Mouse (Mus musculus): ENCODE results near the gene B4galnt1. TPM values are rescaled to one million over a fixed set of nuclear protein-coding genes. Genes with fewer than 3 reads are reported as not detected.

The B4galnt1 gene
- total and polyA plus RNA-seq, 3 experiments = 1.8 to 9.5 (median 2.0) TPM

DNA sequence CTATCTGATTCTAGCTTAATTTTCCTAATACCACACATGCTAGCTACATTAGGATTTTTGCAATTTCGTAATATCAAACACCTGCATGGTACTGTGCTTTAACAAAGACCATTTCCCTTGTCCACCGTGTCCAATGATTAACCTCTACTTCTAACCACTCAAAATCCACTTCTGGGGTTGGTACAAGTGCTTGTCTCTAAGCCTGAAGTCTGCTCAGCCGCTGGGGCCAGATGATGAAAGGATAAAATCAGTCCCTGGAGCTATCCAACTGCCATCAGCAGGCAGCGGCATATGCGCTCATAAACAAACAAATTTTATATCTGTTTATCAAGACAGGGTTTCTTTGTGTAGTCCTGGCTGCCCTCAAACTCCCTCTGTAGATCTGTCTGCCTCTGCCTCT is 39.6 kb downstream of the B4galnt1 start:
- intact Hi-C loops (cut with DNase I) = no loop called here
- no peak overlapping the region for H3K4me3 ChIP-seq
- H3K36me3 ChIP-seq (ENCODE audit: control insufficient read depth, insufficient read depth, low read length) = no peaks in the 10 kb centered on the region
- WGBS = 93% methylated on average over 5 of the region's 5 CpGs
- no peak for DNase-seq
- H3K27me3 ChIP-seq (ENCODE audit: control insufficient read depth, insufficient read depth, low read length) = no peaks in the 10 kb centered on the region
- TF ChIP-seq CTCF (IDR thresholded peaks at IDR 0.05) = no peak
- no peak for TF ChIP-seq EP300 (IDR thresholded peaks at IDR 0.05; ENCODE audit: insufficient read depth, low read depth, low read length)
- TF ChIP-seq POLR2A (IDR thresholded peaks at IDR 0.05; ENCODE audit: insufficient read depth, low read depth, low read length) = no peak
- H3K79me2 ChIP-seq (replicated peaks; ENCODE audit: control insufficient read depth, insufficient read depth, low read length) = no peaks in the 10 kb centered on the region
- no peak overlapping the region for H3K9ac ChIP-seq (ENCODE audit: low read depth, low read length)
- no peak overlapping the region for H3K27ac ChIP-seq
- H3K4me1 ChIP-seq (ENCODE audit: control insufficient read depth, insufficient read depth, low read length) = no peaks in the 10 kb centered on the region

DNA sequence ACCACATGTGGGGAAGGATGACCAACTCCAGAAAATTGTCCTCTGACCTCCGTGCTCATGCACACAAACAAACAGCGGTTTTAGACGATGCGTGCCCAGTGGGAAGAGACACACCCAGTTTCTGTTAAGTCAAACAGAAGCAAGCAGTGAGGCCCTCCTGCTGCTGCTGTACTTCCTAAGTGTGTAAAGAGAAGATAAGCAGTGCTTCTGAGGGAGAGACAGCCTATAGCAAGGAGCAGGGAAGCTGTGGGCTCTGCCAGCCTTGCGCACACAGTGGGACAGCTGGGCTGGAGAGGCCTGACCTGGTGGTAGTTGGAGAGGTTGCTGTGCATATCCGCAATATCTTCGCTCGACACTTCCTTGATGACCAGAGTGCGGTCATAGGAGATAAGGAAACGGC is 40.3 kb downstream of the B4galnt1 start:
- Histone ChIP-seq H3K79me2 (replicated peaks; ENCODE audit: control insufficient read depth, insufficient read depth, low read length) (no peaks in the 10 kb centered on the region; the same call in 1 of the 2 replicates), H3K4me1 (ENCODE audit: control insufficient read depth, insufficient read depth, low read length) (peaks cover under 1% of the 10 kb centered on the region), H3K27me3 (ENCODE audit: control insufficient read depth, insufficient read depth, low read length) (no peaks in the 10 kb centered on the region), H3K4me3 (no peak overlapping the region), H3K27ac (no peak overlapping the region), H3K36me3 (ENCODE audit: control insufficient read depth, insufficient read depth, low read length) (no peaks in the 10 kb centered on the region), H3K9ac (ENCODE audit: low read depth, low read length) (no peak overlapping the region)
- TF ChIP-seq CTCF (IDR thresholded peaks at IDR 0.05) (no peak), EP300 (IDR thresholded peaks at IDR 0.05; ENCODE audit: insufficient read depth, low read depth, low read length) (no peak), POLR2A (IDR thresholded peaks at IDR 0.05; ENCODE audit: insufficient read depth, low read depth, low read length) (no peak)
- 67% methylated on average over 10 of the region's 10 CpGs for WGBS
- no peak for DNase-seq
- intact Hi-C loops (cut with DNase I) = no loop called here

DNA sequence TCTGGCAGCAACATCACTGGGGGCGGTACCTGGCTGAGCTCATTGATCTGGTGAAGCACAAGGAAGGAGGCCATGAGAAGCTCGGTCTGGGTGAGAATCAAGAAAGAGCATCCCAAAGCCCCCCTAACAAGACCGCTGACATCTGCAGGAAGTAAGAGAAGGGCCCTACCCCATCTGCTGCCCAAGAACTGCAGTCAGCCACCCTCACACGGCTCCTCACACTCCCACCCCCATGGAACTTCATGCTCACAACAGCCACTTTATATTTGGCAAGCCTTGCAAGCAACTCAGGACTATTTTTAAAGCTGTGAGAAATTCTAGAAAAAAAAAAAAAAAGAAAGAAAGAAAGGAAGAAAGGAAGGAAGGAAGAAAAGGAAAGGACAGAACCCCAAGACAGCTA is 43.9 kb downstream of the B4galnt1 start:
- TF ChIP-seq POLR2A (IDR thresholded peaks at IDR 0.05; ENCODE audit: insufficient read depth, low read depth, low read length) (no peak), CTCF (IDR thresholded peaks at IDR 0.05) (no peak)
- Histone ChIP-seq H3K4me3 (no peak overlapping the region), H3K36me3 (ENCODE audit: control insufficient read depth, insufficient read depth, low read length) (no peaks in the 10 kb centered on the region), H3K4me1 (ENCODE audit: control insufficient read depth, insufficient read depth, low read length) (peaks cover 4% of the 10 kb centered on the region), H3K79me2 (replicated peaks; ENCODE audit: control insufficient read depth, insufficient read depth, low read length) (no peaks in the 10 kb centered on the region; the same call in 1 of the 2 replicates), H3K27me3 (ENCODE audit: control insufficient read depth, insufficient read depth, low read length) (no peaks in the 10 kb centered on the region), H3K9ac (ENCODE audit: low read depth, low read length) (no peak overlapping the region), H3K27ac (no peak overlapping the region)
- DNase-seq = no peak
- intact Hi-C loops (cut with DNase I) = no loop called here
- 58% methylated on average over 4 of the region's 4 CpGs for WGBS

DNA sequence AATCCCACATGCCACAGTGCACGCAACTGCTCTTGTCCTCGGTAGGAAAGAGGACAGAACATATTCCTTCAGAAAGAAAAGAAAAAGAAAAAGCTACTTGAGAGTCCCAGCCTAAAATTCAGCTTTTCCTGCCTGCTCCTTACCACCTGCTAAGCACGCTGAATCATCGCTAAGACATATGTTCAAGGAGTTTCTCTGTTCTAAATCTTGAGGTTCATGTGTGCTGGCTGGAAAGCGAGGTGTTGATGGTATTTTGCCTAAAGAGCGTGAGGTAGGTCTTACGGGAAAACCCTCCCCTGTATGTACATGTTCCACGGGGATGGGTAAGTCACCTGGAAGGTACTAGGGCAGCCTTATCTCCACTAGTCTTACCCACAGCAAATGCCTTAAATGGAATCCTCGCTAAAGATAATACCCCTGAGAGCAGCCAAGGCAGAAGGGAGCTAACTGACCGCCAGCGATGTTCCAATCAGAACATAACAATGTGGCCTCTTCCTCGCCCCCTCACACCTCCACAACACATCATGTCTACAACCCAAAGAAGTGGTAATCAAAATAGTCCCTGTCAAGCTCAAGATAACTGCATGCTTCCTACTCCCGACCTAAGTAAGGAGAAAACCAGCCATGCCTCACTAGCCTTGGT is 45.0 kb downstream of the B4galnt1 start:
- Histone ChIP-seq H3K27ac (no peak overlapping the region), H3K9ac (ENCODE audit: low read depth, low read length) (peak overlapping the region; percentile 10; the same call in 1 of the 2 replicates), H3K4me3 (no peak overlapping the region; the same call in 1 of the 2 replicates), H3K36me3 (ENCODE audit: control insufficient read depth, insufficient read depth, low read length) (no peaks in the 10 kb centered on the region), H3K27me3 (ENCODE audit: control insufficient read depth, insufficient read depth, low read length) (no peaks in the 10 kb centered on the region), H3K4me1 (ENCODE audit: control insufficient read depth, insufficient read depth, low read length) (peaks cover 4% of the 10 kb centered on the region), H3K79me2 (replicated peaks; ENCODE audit: control insufficient read depth, insufficient read depth, low read length) (no peaks in the 10 kb centered on the region; the same call in 1 of the 2 replicates)
- TF ChIP-seq POLR2A (IDR thresholded peaks at IDR 0.05; ENCODE audit: insufficient read depth, low read depth, low read length) (no peak), EP300 (IDR thresholded peaks at IDR 0.05; ENCODE audit: insufficient read depth, low read depth, low read length) (no peak), CTCF (IDR thresholded peaks at IDR 0.05) (no peak)
- intact Hi-C loops (cut with DNase I) = loop anchor here (5.0 kb wide), 1 partner anchor 33 kb away; no protein-coding TSS in a partner anchor
- WGBS = 80% methylated on average over 13 of the region's 13 CpGs
- DNase-seq = no peak

DNA sequence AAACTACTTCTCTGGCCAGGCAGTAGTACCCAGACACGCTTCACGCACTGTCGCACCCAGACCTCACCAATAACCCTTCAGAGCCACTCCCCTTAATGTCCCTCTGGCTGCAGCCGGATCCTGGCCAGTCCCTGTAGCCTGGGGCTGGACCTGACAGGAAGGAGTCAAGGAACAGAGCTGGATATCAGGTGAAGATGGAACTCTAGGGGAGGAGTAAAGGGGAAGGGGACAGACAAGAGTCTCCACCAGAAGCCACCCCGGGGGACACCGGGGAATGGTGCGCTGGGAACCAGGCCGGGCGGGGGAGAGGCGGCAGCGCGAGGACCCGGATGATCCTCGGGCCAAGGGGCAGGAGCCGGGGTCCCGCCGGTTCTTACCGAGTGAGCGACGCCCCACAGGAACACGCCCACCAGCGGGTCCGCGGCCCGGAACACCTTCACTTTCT is 46.0 kb downstream of the B4galnt1 start:
- Histone ChIP-seq H3K27ac (peak overlapping the region; percentile 70), H3K36me3 (ENCODE audit: control insufficient read depth, insufficient read depth, low read length) (no peaks in the 10 kb centered on the region), H3K27me3 (ENCODE audit: control insufficient read depth, insufficient read depth, low read length) (no peaks in the 10 kb centered on the region), H3K4me1 (ENCODE audit: control insufficient read depth, insufficient read depth, low read length) (peaks cover 4% of the 10 kb centered on the region), H3K9ac (ENCODE audit: low read depth, low read length) (peak overlapping the region; percentile 73), H3K79me2 (replicated peaks; ENCODE audit: control insufficient read depth, insufficient read depth, low read length) (no peaks in the 10 kb centered on the region; the same call in 1 of the 2 replicates), H3K4me3 (peak overlapping the region; percentile 89)
- WGBS = 1% methylated on average over 25 of the region's 25 CpGs
- no peak for DNase-seq
- intact Hi-C loops (cut with DNase I) = loop anchor here (5.0 kb wide), 1 partner anchor 34 kb away; no protein-coding TSS in a partner anchor
- TF ChIP-seq CTCF (IDR thresholded peaks at IDR 0.05) (no peak), EP300 (IDR thresholded peaks at IDR 0.05; ENCODE audit: insufficient read depth, low read depth, low read length) (no peak), POLR2A (IDR thresholded peaks at IDR 0.05; ENCODE audit: insufficient read depth, low read depth, low read length) (no peak)

DNA sequence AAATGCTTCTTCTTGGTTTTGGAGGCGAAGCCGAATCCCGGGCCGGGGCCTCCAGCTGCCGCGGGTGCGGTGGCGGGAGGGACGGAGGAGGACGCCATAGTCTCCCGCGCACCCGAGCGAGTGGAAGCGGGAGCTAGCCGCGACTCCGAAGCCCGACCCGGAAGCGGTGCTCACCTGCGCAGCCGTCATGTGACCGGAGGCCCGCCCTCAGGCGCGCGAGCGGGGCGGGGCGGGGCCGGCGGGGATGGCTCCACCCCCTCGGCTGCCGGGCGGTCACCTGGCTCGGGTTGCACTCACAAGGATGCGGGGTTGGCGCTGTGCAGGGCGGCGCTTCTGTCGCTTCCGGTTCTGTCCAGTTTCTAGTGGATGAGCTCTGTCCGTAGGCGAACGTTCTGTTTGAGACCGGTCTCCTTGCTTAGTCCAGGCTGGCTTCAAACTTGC is 46.4 kb downstream of the B4galnt1 start, which contains the start of gene Pip4k2c:
Pip4k2c (minus strand) TSS at position 172 of the 441 bp plus-strand sequence.
- TF ChIP-seq CTCF (IDR thresholded peaks at IDR 0.05) (no peak), EP300 (IDR thresholded peaks at IDR 0.05; ENCODE audit: insufficient read depth, low read depth, low read length) (no peak), POLR2A (IDR thresholded peaks at IDR 0.05; ENCODE audit: insufficient read depth, low read depth, low read length) (no peak; the same call in none of the 2 replicates)
- H3K27me3 ChIP-seq (ENCODE audit: control insufficient read depth, insufficient read depth, low read length) = no peaks in the 10 kb centered on the region
- no peaks in the 10 kb centered on the region for H3K36me3 ChIP-seq (ENCODE audit: control insufficient read depth, insufficient read depth, low read length)
- peak within 1 kb of the TSS; percentile 70 for H3K27ac ChIP-seq
- H3K4me3 ChIP-seq = peak within 1 kb of the TSS; percentile 89
- peaks cover 4% of the 10 kb centered on the region for H3K4me1 ChIP-seq (ENCODE audit: control insufficient read depth, insufficient read depth, low read length)
- peak within 1 kb of the TSS; percentile 73 for H3K9ac ChIP-seq (ENCODE audit: low read depth, low read length)
- WGBS = 1% methylated on average over 47 of the region's 47 CpGs
- intact Hi-C loops (cut with DNase I) = loop anchor here (5.0 kb wide), 1 partner anchor 34 kb away; no protein-coding TSS in a partner anchor
- peak; percentile 94 for DNase-seq
- no peaks in the 10 kb centered on the region; the same call in 1 of the 2 replicates for H3K79me2 ChIP-seq (replicated peaks; ENCODE audit: control insufficient read depth, insufficient read depth, low read length)
